Mouse (Mus musculus): Measurements from ENCODE around the gene Kif1a.

GRCm38 (mm10) chr1:93031199-93031598, 70.6 kb downstream of the Kif1a start:
- TF ChIP-seq CTCF (IDR thresholded peaks at IDR 0.05; ENCODE audit: control insufficient read depth, insufficient read depth, low read length) (no peak), POLR2A (IDR thresholded peaks at IDR 0.05; ENCODE audit: borderline replicate concordance, control insufficient read depth, low read depth, low read length) (no peak)
